Mouse (Mus musculus): ENCODE measurements around the gene Gm11541. TPM values are rescaled to one million over a fixed set of nuclear protein-coding genes. Genes with fewer than 3 reads are reported as not detected.
"Not testable (repeated sequence)": the region's sequence is repeated elsewhere in the genome, so short reads cannot be mapped to it uniquely, and the experiment has no call there.

Gm11541 gene
- polyA plus RNA-seq, 1 experiment from 2014 or later: 0.95 TPM

- WGBS: 25% methylated on average over 27 of the region's 27 CpGs
- no peak for ATAC-seq (ENCODE audit: low read depth)
- peaks cover 4% of the 10 kb centered on the region; the same call in 1 of the 2 replicates for H3K27me3 ChIP-seq (ENCODE audit: control insufficient read depth, insufficient read depth, low read depth, low read length)
- H3K27ac ChIP-seq (ENCODE audit: low read length): no peak overlapping the region
- H3K4me2 ChIP-seq (ENCODE audit: low read depth, low read length): peak overlapping the region; percentile 39; the same call in 1 of the 2 replicates
- peak overlapping the region; percentile 13 for H3K4me3 ChIP-seq (ENCODE audit: low read length)
- peaks cover 12% of the 10 kb centered on the region; the same call in 1 of the 2 replicates for H3K4me1 ChIP-seq (replicated peaks; ENCODE audit: control insufficient read depth, insufficient read depth, low read length)
- H3K9ac ChIP-seq (ENCODE audit: low read length): no peak overlapping the region
- H3K9me3 ChIP-seq (ENCODE audit: control insufficient read depth, low read length): no peaks in the 10 kb centered on the region
- no peaks in the 10 kb centered on the region for H3K36me3 ChIP-seq (ENCODE audit: control insufficient read depth, insufficient read depth, low read length)
These were observed 2.7 kb downstream of the Gm11541 start for GRCm38 (mm10) chr11:94701401-94702215.

GRCm38 (mm10) chr11:94699399-94699798 lies 4.9 kb downstream of the Gm11541 start:
- Histone ChIP-seq H3K9me3 (ENCODE audit: control insufficient read depth, low read length) (no peaks in the 10 kb centered on the region), H3K4me3 (ENCODE audit: low read length) (no peak overlapping the region), H3K4me1 (replicated peaks; ENCODE audit: control insufficient read depth, insufficient read depth, low read length) (peaks cover 12% of the 10 kb centered on the region; the same call in 1 of the 2 replicates), H3K9ac (ENCODE audit: low read length) (no peak overlapping the region), H3K4me2 (ENCODE audit: low read depth, low read length) (no peak overlapping the region), H3K36me3 (ENCODE audit: control insufficient read depth, insufficient read depth, low read length) (no peaks in the 10 kb centered on the region), H3K27me3 (ENCODE audit: control insufficient read depth, insufficient read depth, low read depth, low read length) (peaks cover 4% of the 10 kb centered on the region; the same call in 1 of the 2 replicates), H3K27ac (ENCODE audit: low read length) (no peak overlapping the region)
- no peak for ATAC-seq (ENCODE audit: low read depth)
- WGBS: 98% methylated on average over 3 of the region's 3 CpGs

- ATAC-seq (ENCODE audit: low read depth): 0 out of 2 replicates have a peak, but pooled peaks have one; percentile 37
- Histone ChIP-seq H3K9me3 (ENCODE audit: control insufficient read depth, low read length) (no peaks in the 10 kb centered on the region), H3K27ac (ENCODE audit: low read length) (no peak overlapping the region), H3K36me3 (ENCODE audit: control insufficient read depth, insufficient read depth, low read length) (no peaks in the 10 kb centered on the region), H3K4me2 (ENCODE audit: low read depth, low read length) (no peak overlapping the region), H3K9ac (ENCODE audit: low read length) (no peak overlapping the region), H3K4me3 (ENCODE audit: low read length) (no peak overlapping the region), H3K27me3 (ENCODE audit: control insufficient read depth, insufficient read depth, low read depth, low read length) (peaks cover 4% of the 10 kb centered on the region; the same call in 1 of the 2 replicates), H3K4me1 (replicated peaks; ENCODE audit: control insufficient read depth, insufficient read depth, low read length) (peaks cover 12% of the 10 kb centered on the region; the same call in 1 of the 2 replicates)
- 43% methylated on average over 13 of the region's 13 CpGs for WGBS
These were observed 6.4 kb downstream of the Gm11541 start for GRCm38 (mm10) chr11:94697703-94698464.

- ATAC-seq (ENCODE audit: low read depth): no peak
- Histone ChIP-seq H3K27me3 (ENCODE audit: control insufficient read depth, insufficient read depth, low read depth, low read length) (peaks cover 4% of the 10 kb centered on the region; the same call in 1 of the 2 replicates), H3K36me3 (ENCODE audit: control insufficient read depth, insufficient read depth, low read length) (no peaks in the 10 kb centered on the region), H3K9ac (ENCODE audit: low read length) (no peak overlapping the region), H3K4me2 (ENCODE audit: low read depth, low read length) (no peak overlapping the region), H3K27ac (ENCODE audit: low read length) (no peak overlapping the region), H3K4me3 (ENCODE audit: low read length) (no peak overlapping the region), H3K4me1 (replicated peaks; ENCODE audit: control insufficient read depth, insufficient read depth, low read length) (peaks cover 11% of the 10 kb centered on the region; the same call in 1 of the 2 replicates), H3K9me3 (ENCODE audit: control insufficient read depth, low read length) (no peaks in the 10 kb centered on the region)
- 89% methylated on average over 2 of the region's 2 CpGs for WGBS
These were observed 7.2 kb downstream of the Gm11541 start for GRCm38 (mm10) chr11:94697140-94697539.

GRCm38 (mm10) chr11:94695508-94695907 lies 8.8 kb downstream of the Gm11541 start:
- no peak overlapping the region for H3K9ac ChIP-seq (ENCODE audit: low read length)
- H3K4me3 ChIP-seq (ENCODE audit: low read length): no peak overlapping the region
- no peak for ATAC-seq (ENCODE audit: low read depth)
- H3K9me3 ChIP-seq (ENCODE audit: control insufficient read depth, low read length): no peaks in the 10 kb centered on the region
- H3K4me1 ChIP-seq (replicated peaks; ENCODE audit: control insufficient read depth, insufficient read depth, low read length): peaks cover 4% of the 10 kb centered on the region; the same call in 1 of the 2 replicates
- no peaks in the 10 kb centered on the region for H3K36me3 ChIP-seq (ENCODE audit: control insufficient read depth, insufficient read depth, low read length)
- no peak overlapping the region for H3K4me2 ChIP-seq (ENCODE audit: low read depth, low read length)
- H3K27me3 ChIP-seq (ENCODE audit: control insufficient read depth, insufficient read depth, low read depth, low read length): no peaks in the 10 kb centered on the region
- no peak overlapping the region for H3K27ac ChIP-seq (ENCODE audit: low read length)
- WGBS: 64% methylated on average over 6 of the region's 6 CpGs

- not testable (repeated sequence) for H3K36me3 ChIP-seq (ENCODE audit: control insufficient read depth, insufficient read depth, low read length); H3K4me3 ChIP-seq (ENCODE audit: low read length); H3K4me1 ChIP-seq (replicated peaks; ENCODE audit: control insufficient read depth, insufficient read depth, low read length); ATAC-seq (ENCODE audit: low read depth); H3K9me3 ChIP-seq (ENCODE audit: control insufficient read depth, low read length); H3K9ac ChIP-seq (ENCODE audit: low read length); H3K27me3 ChIP-seq (ENCODE audit: control insufficient read depth, insufficient read depth, low read depth, low read length); H3K27ac ChIP-seq (ENCODE audit: low read length); H3K4me2 ChIP-seq (ENCODE audit: low read depth, low read length)
These were observed 11.8 kb downstream of the Gm11541 start for GRCm38 (mm10) chr11:94692502-94692901.

GRCm38 (mm10) chr11:94687178-94687577 lies 17.1 kb downstream of the Gm11541 start:
- 74% methylated on average over 6 of the region's 6 CpGs for WGBS
- H3K27ac ChIP-seq (ENCODE audit: low read length): no peak overlapping the region
- H3K4me2 ChIP-seq (ENCODE audit: low read depth, low read length): no peak overlapping the region
- no peak overlapping the region for H3K9ac ChIP-seq (ENCODE audit: low read length)
- no peaks in the 10 kb centered on the region for H3K9me3 ChIP-seq (ENCODE audit: control insufficient read depth, low read length)
- H3K4me3 ChIP-seq (ENCODE audit: low read length): no peak overlapping the region
- ATAC-seq (ENCODE audit: low read depth): no peak
- no peaks in the 10 kb centered on the region for H3K4me1 ChIP-seq (replicated peaks; ENCODE audit: control insufficient read depth, insufficient read depth, low read length)
- H3K27me3 ChIP-seq (ENCODE audit: control insufficient read depth, insufficient read depth, low read depth, low read length): no peaks in the 10 kb centered on the region
- H3K36me3 ChIP-seq (ENCODE audit: control insufficient read depth, insufficient read depth, low read length): no peaks in the 10 kb centered on the region

GRCm38 (mm10) chr11:94682427-94682826 lies 21.9 kb downstream of the Gm11541 start:
- H3K9me3 ChIP-seq (ENCODE audit: control insufficient read depth, low read length): no peaks in the 10 kb centered on the region
- no peaks in the 10 kb centered on the region for H3K36me3 ChIP-seq (ENCODE audit: control insufficient read depth, insufficient read depth, low read length)
- no peak overlapping the region for H3K4me3 ChIP-seq (ENCODE audit: low read length)
- no peak overlapping the region for H3K9ac ChIP-seq (ENCODE audit: low read length)
- H3K4me1 ChIP-seq (replicated peaks; ENCODE audit: control insufficient read depth, insufficient read depth, low read length): 0 out of 2 replicates have a peak, but pooled peaks cover 3% of the 10 kb centered on the region
- no peak for ATAC-seq (ENCODE audit: low read depth)
- WGBS: 75% methylated on average over 7 of the region's 7 CpGs
- H3K4me2 ChIP-seq (ENCODE audit: low read depth, low read length): no peak overlapping the region
- H3K27ac ChIP-seq (ENCODE audit: low read length): no peak overlapping the region
- H3K27me3 ChIP-seq (ENCODE audit: control insufficient read depth, insufficient read depth, low read depth, low read length): no peaks in the 10 kb centered on the region

DNA sequence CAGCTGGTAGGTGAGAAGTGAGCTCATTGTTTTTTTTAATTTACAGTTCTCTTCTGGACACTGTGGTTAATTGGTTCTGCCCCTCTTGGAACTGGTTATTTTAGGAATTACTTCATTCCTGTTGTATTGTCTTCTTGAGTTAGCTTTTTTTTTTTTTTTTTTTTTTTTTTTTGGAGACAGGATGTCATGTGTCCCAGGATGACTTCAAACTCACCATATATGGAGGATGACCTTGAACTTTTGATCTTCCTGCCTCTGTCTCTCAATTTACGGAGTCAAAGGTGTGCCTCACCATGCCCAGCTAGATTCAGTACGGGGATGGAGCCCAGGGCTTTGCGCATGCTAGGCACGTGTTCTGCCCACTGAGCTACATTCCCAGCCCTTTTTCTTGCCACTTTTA lies 22.7 kb downstream of the Gm11541 start:
- H3K4me2 ChIP-seq (ENCODE audit: low read depth, low read length): no peak overlapping the region
- H3K36me3 ChIP-seq (ENCODE audit: control insufficient read depth, insufficient read depth, low read length): no peaks in the 10 kb centered on the region
- WGBS: 66% methylated on average over 4 of the region's 4 CpGs
- no peak overlapping the region for H3K9ac ChIP-seq (ENCODE audit: low read length)
- H3K27me3 ChIP-seq (ENCODE audit: control insufficient read depth, insufficient read depth, low read depth, low read length): no peaks in the 10 kb centered on the region
- ATAC-seq (ENCODE audit: low read depth): no peak
- H3K9me3 ChIP-seq (ENCODE audit: control insufficient read depth, low read length): no peaks in the 10 kb centered on the region
- peaks cover 3% of the 10 kb centered on the region for H3K4me1 ChIP-seq (replicated peaks; ENCODE audit: control insufficient read depth, insufficient read depth, low read length)
- no peak overlapping the region for H3K4me3 ChIP-seq (ENCODE audit: low read length)
- no peak overlapping the region for H3K27ac ChIP-seq (ENCODE audit: low read length)
